Mouse (Mus musculus) monocyte, adult 5-6 weeks (primary cell): ENCODE data around the gene Il17d. TPM values are rescaled to one million over a fixed set of nuclear protein-coding genes. Genes with fewer than 3 reads are reported as not detected.

Experiments
- ATAC-seq: fragments of 153-309, 156-312 bp; replicated peaks from 2 replicates; pipeline ENCODE4 v1.8.0; 2017; ENCODE audit warnings: mild to moderate bottlenecking; ENCODE audit not compliant: low TSS enrichment, insufficient number of reproducible peaks, severe bottlenecking, poor library complexity, low FRiP score
- total RNA-seq: library from RNA; stranded (forward); fragments of 200-1000, 200-491, 200-594 nt; gene quantifications from 3 replicates; pipeline ENCODE4 v1.2.3, GENCODE M21; 2017

Il17d gene
- total RNA-seq, 1 experiment from 2014 or later: not detected

GRCm38 (mm10) chr14:57533214-57533613, 8.6 kb downstream of the Il17d start:
- ATAC-seq: no peak

- no peak for ATAC-seq
Observed at GRCm38 (mm10) chr14:57533841-57534240, 9.3 kb downstream of the Il17d start.

GRCm38 (mm10) chr14:57534346-57534745, 9.8 kb downstream of the Il17d start:
- ATAC-seq: no peak

- ATAC-seq: no peak
Observed at GRCm38 (mm10) chr14:57534961-57535360, 10.4 kb downstream of the Il17d start.

- no peak for ATAC-seq
Observed at GRCm38 (mm10) chr14:57535646-57536045, 11.1 kb downstream of the Il17d start.

- ATAC-seq: no peak
Observed at GRCm38 (mm10) chr14:57536820-57537219, 12.2 kb downstream of the Il17d start.

GRCm38 (mm10) chr14:57537261-57538015, 12.9 kb downstream of the Il17d start:
- peak; percentile 59 for ATAC-seq

GRCm38 (mm10) chr14:57540683-57541082, 16.1 kb downstream of the Il17d start:
- ATAC-seq: no peak

- ATAC-seq: no peak
Observed at GRCm38 (mm10) chr14:57542231-57542630, 17.7 kb downstream of the Il17d start.

GRCm38 (mm10) chr14:57543420-57544039, 19.0 kb downstream of the Il17d start:
- ATAC-seq: no peak

- no peak for ATAC-seq
Observed at GRCm38 (mm10) chr14:57545526-57545925, 20.9 kb downstream of the Il17d start.

GRCm38 (mm10) chr14:57546131-57546530, 21.6 kb downstream of the Il17d start:
- ATAC-seq: no peak

- no peak for ATAC-seq
Observed at GRCm38 (mm10) chr14:57546557-57547021, 22.0 kb downstream of the Il17d start.

- ATAC-seq: no peak
Observed at GRCm38 (mm10) chr14:57547062-57547461, 22.5 kb downstream of the Il17d start.

GRCm38 (mm10) chr14:57552945-57553344, 28.4 kb downstream of the Il17d start:
- ATAC-seq: no peak

GRCm38 (mm10) chr14:57554434-57554833, 29.9 kb downstream of the Il17d start:
- no peak for ATAC-seq

GRCm38 (mm10) chr14:57555471-57556070, 31.0 kb downstream of the Il17d start:
- no peak for ATAC-seq

- ATAC-seq: no peak
Observed at GRCm38 (mm10) chr14:57556922-57557321, 32.3 kb downstream of the Il17d start.

GRCm38 (mm10) chr14:57565626-57566025, 41.0 kb downstream of the Il17d start:
- no peak for ATAC-seq
